ENCODE assay signal across 16 mouse cellular contexts in genomic region chr5:110968566-110968965, GRCm38 (mm10).
"Had no signal": no experiment of that assay in that cellular context is flagged by ENCODE, and none has a peak within 500 bp of the region (broad histone marks: within the 10 kb centered on the region; RNA-seq: fewer than 3 reads in every experiment).

No protein-coding gene starts in this region.

- H3K27ac ChIP-seq: midbrain, embryonic 10.5 days; midbrain, embryonic 12.5 days; neural tube, embryonic 13.5 days; neural tube, embryonic 15.5 days had no signal

- H3K9ac ChIP-seq: lung, embryonic 14.5 days; midbrain, embryonic 12.5 days; neural tube, embryonic 13.5 days; neural tube, embryonic 15.5 days had no signal

- H3K4me2 ChIP-seq: lung, embryonic 14.5 days; midbrain, embryonic 12.5 days; neural tube, embryonic 13.5 days; neural tube, embryonic 15.5 days had no signal

- H3K27me3 ChIP-seq: midbrain, embryonic 12.5 days; neural tube, embryonic 13.5 days; neural tube, embryonic 15.5 days had no signal

- H3K9me3 ChIP-seq: midbrain, embryonic 10.5 days; midbrain, embryonic 12.5 days; neural tube, embryonic 13.5 days; neural tube, embryonic 15.5 days had no signal

- H3K4me1 ChIP-seq: neural tube, embryonic 13.5 days; neural tube, embryonic 15.5 days had no signal

- ATAC-seq: midbrain, embryonic 16.5 days had no signal

- H3K4me3 ChIP-seq: midbrain, embryonic 10.5 days; midbrain, embryonic 12.5 days; myocyte; neural tube, embryonic 13.5 days; neural tube, embryonic 15.5 days had no signal

- DNase-seq: lung, adult 18-20 months; lung, embryonic 14.5 days; lung, postnatal 10 days; lung, postnatal 4 days; midbrain, embryonic 14.5 days; retina, postnatal 1 day; right cerebral cortex, adult 18-20 months; thymus, adult 18-20 months; thymus, postnatal 14 days; thymus, postnatal 36 days had no signal

- H3K36me3 ChIP-seq: midbrain, embryonic 10.5 days; midbrain, embryonic 12.5 days; neural tube, embryonic 13.5 days; neural tube, embryonic 15.5 days had no signal
